Mouse (Mus musculus) C2C12 (cell line): ENCODE measurements around the gene Tfap2b.

Experiments used
- CEBPB ChIP-seq: IDR thresholded peaks from one replicate; pipeline ENCODE4 v1.6.1; 2011; ENCODE audit warnings: low read depth, mild to moderate bottlenecking, control low read depth, moderate library complexity
- CTCF ChIP-seq: IDR thresholded peaks from one replicate; pipeline ENCODE4 v1.5.1; 2011; ENCODE audit not compliant: control insufficient read depth, insufficient read depth, insufficient read length
- FOSL1 ChIP-seq: IDR thresholded peaks from one replicate; pipeline ENCODE4 v1.8.0; 2011; ENCODE audit warnings: mild to moderate bottlenecking, low read length; ENCODE audit not compliant: poor library complexity, insufficient read depth, severe bottlenecking
- MYOD1 ChIP-seq: IDR thresholded peaks from one replicate; pipeline ENCODE4 v1.6.1; 2011; ENCODE audit warnings: low read depth; ENCODE audit not compliant: control insufficient read depth, insufficient read length
- MYOG ChIP-seq: IDR thresholded peaks from one replicate; pipeline ENCODE4 v1.6.1; 2011; ENCODE audit not compliant: control insufficient read depth, insufficient read length; ENCODE audit errors: extremely low read depth
- USF1 ChIP-seq: IDR thresholded peaks from one replicate; pipeline ENCODE4 v1.6.1; 2011; ENCODE audit warnings: low read depth, mild to moderate bottlenecking, control low read depth, moderate library complexity

DNA sequence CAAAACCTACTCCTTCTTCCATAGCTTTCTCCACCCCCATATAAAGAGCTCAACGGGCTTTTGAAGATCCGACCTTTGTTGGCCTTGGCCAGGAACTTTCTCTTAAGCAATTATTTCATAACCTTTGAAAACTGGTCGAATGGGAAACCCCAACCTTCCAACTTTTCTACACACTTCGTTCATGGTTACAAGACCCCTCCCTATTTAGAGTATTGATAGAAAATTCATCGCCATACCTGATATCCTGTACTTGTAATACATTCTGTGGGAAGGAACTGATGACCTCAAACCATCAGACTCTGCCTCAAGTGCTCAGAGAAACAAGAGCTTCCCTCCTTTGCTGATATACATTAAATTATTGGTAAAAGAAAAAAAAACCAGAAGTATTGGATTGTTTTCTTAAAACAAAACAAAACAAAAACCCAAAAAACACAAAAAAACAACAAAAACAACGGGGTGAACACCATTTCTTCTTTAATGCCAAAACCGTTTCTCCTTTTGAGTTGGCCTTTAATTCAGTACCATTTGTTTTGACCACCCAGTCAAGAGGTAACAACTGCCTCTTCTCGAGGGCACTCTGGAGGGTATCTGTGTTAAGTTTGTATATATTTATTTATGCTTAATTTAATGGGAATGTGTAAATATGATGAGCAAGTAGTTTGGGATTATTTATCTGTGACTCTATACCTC, 29.2 kb downstream of the Tfap2b start:
- no peak for TF ChIP-seq CTCF
- no peak for TF ChIP-seq USF1
- no peak for TF ChIP-seq MYOD1
- no peak for TF ChIP-seq MYOG
- TF ChIP-seq CEBPB, result no peak
- no peak for TF ChIP-seq FOSL1
